Mouse (Mus musculus): Measurements from ENCODE around the gene Itga10. TPM values are rescaled to one million over a fixed set of nuclear protein-coding genes. Genes with fewer than 3 reads are reported as not detected.

The Itga10 gene
- polyA plus RNA-seq, 1 experiment from 2014 or later: 0.55 TPM

GRCm38 (mm10) chr3:96708684-96709064 lies 63.3 kb downstream of the Itga10 start:
- Histone ChIP-seq H3K36me3 (replicated peaks) (peaks cover 69% of the 10 kb centered on the region), H3K4me3 (peak overlapping the region; percentile 67), H3K9me3 (no peaks in the 10 kb centered on the region), H3K27ac (replicated peaks) (no peak overlapping the region), H3K27me3 (replicated peaks; ENCODE audit: low read depth, poor library complexity, severe bottlenecking) (peaks cover 18% of the 10 kb centered on the region), H3K4me1 (peaks cover 9% of the 10 kb centered on the region; the same call in 1 of the 2 replicates)
- 42% methylated on average over 2 of the region's 2 CpGs for WGBS
- no peak for DNase-seq (ENCODE audit: low spot score)

Other genes starting within 250 kb of the Itga10 start
- gene BC107364, start 193.3 kb upstream of the Itga10 start, polyA plus RNA-seq (2016; fragmentation: Nextera tagmentation; extraction: Ambion mirVana): not detected in 2 replicates
- gene Hfe2, start 120.4 kb upstream of the Itga10 start, polyA plus RNA-seq (2016; fragmentation: Nextera tagmentation; extraction: Ambion mirVana): 1.4 and 1.5 TPM in 2 replicates
- gene Txnip, start 87.6 kb upstream of the Itga10 start, polyA plus RNA-seq (2016; fragmentation: Nextera tagmentation; extraction: Ambion mirVana): 31.2 and 34.9 TPM in 2 replicates
- gene Gm16253, start 68.6 kb upstream of the Itga10 start, polyA plus RNA-seq (2016; fragmentation: Nextera tagmentation; extraction: Ambion mirVana): 1.6 and 1.9 TPM in 2 replicates
- 30.0 and 33.1 TPM in 2 replicates for gene Polr3gl, start 51.4 kb upstream of the Itga10 start, polyA plus RNA-seq (2016; fragmentation: Nextera tagmentation; extraction: Ambion mirVana)
- gene Ankrd34a, start 48.9 kb upstream of the Itga10 start, polyA plus RNA-seq (2016; fragmentation: Nextera tagmentation; extraction: Ambion mirVana): 0.66 and 0.99 TPM in 2 replicates
- gene Lix1l, start 44.4 kb upstream of the Itga10 start, polyA plus RNA-seq (2016; fragmentation: Nextera tagmentation; extraction: Ambion mirVana): 5.2 and 5.6 TPM in 2 replicates
- gene Rbm8a, start 15.7 kb upstream of the Itga10 start, polyA plus RNA-seq (2016; fragmentation: Nextera tagmentation; extraction: Ambion mirVana): 242 and 244 TPM in 2 replicates
- gene Pex11b, start 10.2 kb upstream of the Itga10 start, polyA plus RNA-seq (2016; fragmentation: Nextera tagmentation; extraction: Ambion mirVana): 41.6 and 41.9 TPM in 2 replicates
- 0.09 TPM in 2 replicates for gene Gm42957, start 10.1 kb upstream of the Itga10 start, polyA plus RNA-seq (2016; fragmentation: Nextera tagmentation; extraction: Ambion mirVana)
- 0.11 and 0.14 TPM in 2 replicates for gene Ankrd35, start 24.5 kb downstream of the Itga10 start, polyA plus RNA-seq (2016; fragmentation: Nextera tagmentation; extraction: Ambion mirVana)
- gene Pias3, start 50.8 kb downstream of the Itga10 start, polyA plus RNA-seq (2016; fragmentation: Nextera tagmentation; extraction: Ambion mirVana): 45.2 and 53.4 TPM in 2 replicates
- 12.9 and 13.0 TPM in 2 replicates for gene Nudt17, start 63.0 kb downstream of the Itga10 start, polyA plus RNA-seq (2016; fragmentation: Nextera tagmentation; extraction: Ambion mirVana)
- gene Polr3c, start 82.0 kb downstream of the Itga10 start, polyA plus RNA-seq (2016; fragmentation: Nextera tagmentation; extraction: Ambion mirVana): 44.1 and 47.6 TPM in 2 replicates
- 66.8 and 69.7 TPM in 2 replicates for gene Rnf115, start 82.1 kb downstream of the Itga10 start, polyA plus RNA-seq (2016; fragmentation: Nextera tagmentation; extraction: Ambion mirVana)
- gene Pdzk1, start 183.7 kb downstream of the Itga10 start, polyA plus RNA-seq (2016; fragmentation: Nextera tagmentation; extraction: Ambion mirVana): 0.24 TPM in 1 of 2 replicates, not detected in the other
- gene Cd160, start 183.8 kb downstream of the Itga10 start, polyA plus RNA-seq (2016; fragmentation: Nextera tagmentation; extraction: Ambion mirVana): 0.14 and 0.19 TPM in 2 replicates